Mouse (Mus musculus) liver, embryonic 14.5 days (tissue): Measurements from ENCODE around the gene Ank. TPM values are rescaled to one million over a fixed set of nuclear protein-coding genes. Genes with fewer than 3 reads are reported as not detected.

Experiments used
- ATAC-seq: fragments of 200-750 bp; cut with Nextera tagmentation; 2 replicates; pipeline ENCODE4 v1.8.0; 2017; ENCODE audit warnings: moderate number of reproducible peaks, mild to moderate bottlenecking, moderate library complexity; ENCODE audit not compliant: insufficient read depth
- DNase-seq, 3 experiments: peaks; one replicate each; pipeline ENCODE4 v3.0.0-alpha.2; 2012 to 2013; ENCODE audit warnings: low read depth in 3 of 3, low spot score in 3 of 3
- H3K27ac ChIP-seq: fragments of 300-500 bp; sonication (generic); 2 replicates; pipeline ENCODE4 v1.5.1; 2014; ENCODE audit warnings: moderate library complexity, mild to moderate bottlenecking, control low read depth, inconsistent platforms
- H3K27me3 ChIP-seq: fragments of 300-500 bp; sonication (generic); 2 replicates; pipeline ENCODE4 v1.6.1; 2014; ENCODE audit warnings: mild to moderate bottlenecking, low read length, moderate library complexity; ENCODE audit not compliant: control insufficient read depth, insufficient read depth
- H3K36me3 ChIP-seq: fragments of 300-500 bp; sonication (generic); replicated peaks from 2 replicates; pipeline ENCODE4 v1.6.1; 2014; ENCODE audit warnings: low read depth; ENCODE audit not compliant: control insufficient read depth, insufficient read depth
- H3K4me1 ChIP-seq, 2 experiments: fragments of 200-500 bp in 1 of 2; fragments of 300-500 bp in 1 of 2; sonication (generic) in 1 of 2; replicated peaks; 2 replicates each; pipeline ENCODE4 v1.6.1; 2012 to 2014; ENCODE audit warnings: antibody characterized with exemption in 1 of 2, inconsistent platforms in 1 of 2, low read length in 1 of 2; ENCODE audit not compliant: control insufficient read depth in 2 of 2, insufficient read depth in 2 of 2
- H3K4me2 ChIP-seq: fragments of 300-500 bp; sonication (generic); 2 replicates; pipeline ENCODE4 v1.6.1; 2014; ENCODE audit warnings: low read depth, mild to moderate bottlenecking, control low read depth, moderate library complexity
- H3K4me3 ChIP-seq, 2 experiments: fragments of 200-500 bp in 1 of 2; fragments of 300-500 bp in 1 of 2; sonication (generic) in 1 of 2; 2 replicates each; pipeline ENCODE4 v1.5.1; 2012 to 2014; ENCODE audit warnings: low read depth in 2 of 2, low read length in 2 of 2, mild to moderate bottlenecking in 2 of 2, control low read depth in 1 of 2, inconsistent platforms in 1 of 2, moderate library complexity in 1 of 2; ENCODE audit not compliant: insufficient read depth in 1 of 2
- H3K9ac ChIP-seq: fragments of 300-500 bp; sonication (generic); replicated peaks from 2 replicates; pipeline ENCODE4 v1.6.1; 2014; ENCODE audit warnings: mild to moderate bottlenecking, control low read depth, moderate library complexity
- H3K9me3 ChIP-seq: fragments of 300-500 bp; sonication (generic); 2 replicates; pipeline ENCODE4 v1.6.1; 2016; ENCODE audit warnings: low read length, mixed read lengths; ENCODE audit not compliant: control insufficient read depth
- CTCF ChIP-seq: IDR thresholded peaks from 2 replicates; pipeline ENCODE4 v1.5.1; 2016; ENCODE audit warnings: antibody characterized with exemption, low read depth, control low read depth
- EP300 ChIP-seq: IDR thresholded peaks from 2 replicates; pipeline ENCODE4 v1.6.1; 2016; ENCODE audit warnings: antibody characterized with exemption, low read depth
- WGBS: fragments of 180-500 bp; shearing (Covaris S2); extraction: QIAGEN DNeasy Blood & Tissue Kit; methylation state at CpG from one replicate; pipeline ENCODE4 v1.1.7; 2014; ENCODE audit not compliant: insufficient replicate concordance; 5-methylcytosine and 5-hydroxymethylcytosine counted together
- polyA plus RNA-seq, 2 experiments: library from polyadenylated mRNA; depleted of rRNA in 1 of 2; stranded (reverse) in 1 of 2; unstranded in 1 of 2; fragments of >200 nt; fragmentation: Nextera tagmentation in 1 of 2; extraction: Ambion mirVana in 1 of 2; gene quantifications; 2 replicates each; pipeline versions ENCODE4 v1.2.1 to v1.2.3; 2012 to 2014

Ank gene
- polyA plus RNA-seq, 2 experiments, result 13.6 to 24.6 TPM

DNA sequence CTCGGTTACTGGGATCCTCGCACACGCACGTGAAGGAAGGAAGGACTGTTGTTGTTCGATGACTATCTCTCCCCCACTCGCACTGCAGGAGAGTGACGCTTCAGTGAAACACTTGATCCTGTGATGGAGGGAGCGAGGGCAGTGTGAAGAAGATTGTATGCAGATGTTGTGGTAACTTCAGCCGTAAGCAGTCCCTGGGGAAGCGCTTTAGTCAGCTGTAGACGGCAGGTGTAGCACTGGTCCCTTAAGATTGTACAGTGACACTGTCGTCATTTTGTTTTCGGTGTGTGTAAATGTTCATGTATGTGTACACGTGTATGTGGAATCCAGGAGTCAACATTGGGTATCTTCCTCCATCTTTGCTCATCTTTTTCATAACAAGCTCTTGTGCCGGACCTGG, 33.9 kb downstream of the Ank start:
- Histone ChIP-seq H3K4me1 (peaks cover 45 to 56% of the 10 kb centered on the region in 2 experiments), H3K4me2 (no peak overlapping the region), H3K27ac (no peak overlapping the region), H3K9ac (no peak overlapping the region), H3K36me3 (no peaks in the 10 kb centered on the region), H3K27me3 (no peaks in the 10 kb centered on the region), H3K4me3 (no peak overlapping the region), H3K9me3 (no peaks in the 10 kb centered on the region)
- 71% methylated on average over 15 of the region's 15 CpGs for WGBS
- DNase-seq (no peak), ATAC-seq (no peak)
- TF ChIP-seq CTCF, result no peak
- TF ChIP-seq EP300, result no peak

DNA sequence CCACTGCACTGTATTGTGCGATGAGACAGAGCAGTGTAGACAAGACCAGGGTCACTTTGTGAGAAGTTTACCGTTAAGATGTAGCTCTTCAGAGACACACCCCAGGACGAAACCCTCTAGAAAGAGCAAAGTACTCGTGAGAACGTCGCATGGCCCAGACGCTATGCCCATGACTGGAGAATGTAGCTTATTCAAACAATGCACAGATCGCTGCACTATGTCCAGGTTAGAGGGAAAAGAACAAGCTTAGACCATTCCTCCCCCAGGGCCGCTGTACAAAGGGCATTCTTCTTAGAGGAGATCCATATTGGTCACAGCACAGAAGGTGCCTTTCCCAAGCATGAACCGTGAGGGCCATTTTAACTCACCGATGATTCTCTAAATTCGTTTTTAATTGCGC, 35.9 kb downstream of the Ank start:
- H3K9ac ChIP-seq, result no peak overlapping the region
- H3K4me1 ChIP-seq, result peaks cover 42 to 55% of the 10 kb centered on the region in 2 experiments
- H3K27ac ChIP-seq, result no peak overlapping the region
- WGBS, result 87% methylated on average over 13 of the region's 13 CpGs
- DNase-seq (no peak), ATAC-seq (no peak)
- no peaks in the 10 kb centered on the region for H3K9me3 ChIP-seq
- no peaks in the 10 kb centered on the region for H3K27me3 ChIP-seq
- H3K4me3 ChIP-seq, result no peak overlapping the region
- H3K36me3 ChIP-seq, result no peaks in the 10 kb centered on the region
- TF ChIP-seq EP300, result no peak
- TF ChIP-seq CTCF, result no peak
- no peak overlapping the region for H3K4me2 ChIP-seq

DNA sequence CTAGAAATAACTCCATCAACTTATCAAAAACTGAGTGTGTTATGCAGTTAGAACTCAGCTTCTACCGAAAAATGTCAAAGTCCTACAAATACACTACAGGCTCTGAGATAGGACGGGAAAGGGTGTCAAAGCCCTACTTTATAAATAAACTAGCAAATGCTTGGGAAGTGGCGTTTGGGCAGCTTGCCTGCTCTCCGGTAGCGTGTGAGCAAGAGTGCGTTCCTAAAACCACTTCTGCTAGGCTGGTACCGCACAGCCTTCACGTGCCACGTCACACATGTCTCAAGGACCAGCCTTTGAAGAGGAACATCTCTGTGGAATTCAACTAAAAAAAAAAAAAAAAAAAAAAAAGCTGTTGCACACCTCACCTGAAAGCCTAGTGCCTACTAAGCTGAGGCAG, 36.7 kb downstream of the Ank start:
- DNase-seq (no peak), ATAC-seq (no peak)
- Histone ChIP-seq H3K27me3 (no peaks in the 10 kb centered on the region), H3K4me1 (peaks cover 33 to 46% of the 10 kb centered on the region in 2 experiments), H3K9ac (no peak overlapping the region), H3K4me2 (no peak overlapping the region), H3K36me3 (no peaks in the 10 kb centered on the region), H3K27ac (no peak overlapping the region), H3K4me3 (no peak overlapping the region), H3K9me3 (no peaks in the 10 kb centered on the region)
- TF ChIP-seq CTCF (no peak), EP300 (no peak)
- WGBS, result 79% methylated on average over 9 of the region's 9 CpGs

DNA sequence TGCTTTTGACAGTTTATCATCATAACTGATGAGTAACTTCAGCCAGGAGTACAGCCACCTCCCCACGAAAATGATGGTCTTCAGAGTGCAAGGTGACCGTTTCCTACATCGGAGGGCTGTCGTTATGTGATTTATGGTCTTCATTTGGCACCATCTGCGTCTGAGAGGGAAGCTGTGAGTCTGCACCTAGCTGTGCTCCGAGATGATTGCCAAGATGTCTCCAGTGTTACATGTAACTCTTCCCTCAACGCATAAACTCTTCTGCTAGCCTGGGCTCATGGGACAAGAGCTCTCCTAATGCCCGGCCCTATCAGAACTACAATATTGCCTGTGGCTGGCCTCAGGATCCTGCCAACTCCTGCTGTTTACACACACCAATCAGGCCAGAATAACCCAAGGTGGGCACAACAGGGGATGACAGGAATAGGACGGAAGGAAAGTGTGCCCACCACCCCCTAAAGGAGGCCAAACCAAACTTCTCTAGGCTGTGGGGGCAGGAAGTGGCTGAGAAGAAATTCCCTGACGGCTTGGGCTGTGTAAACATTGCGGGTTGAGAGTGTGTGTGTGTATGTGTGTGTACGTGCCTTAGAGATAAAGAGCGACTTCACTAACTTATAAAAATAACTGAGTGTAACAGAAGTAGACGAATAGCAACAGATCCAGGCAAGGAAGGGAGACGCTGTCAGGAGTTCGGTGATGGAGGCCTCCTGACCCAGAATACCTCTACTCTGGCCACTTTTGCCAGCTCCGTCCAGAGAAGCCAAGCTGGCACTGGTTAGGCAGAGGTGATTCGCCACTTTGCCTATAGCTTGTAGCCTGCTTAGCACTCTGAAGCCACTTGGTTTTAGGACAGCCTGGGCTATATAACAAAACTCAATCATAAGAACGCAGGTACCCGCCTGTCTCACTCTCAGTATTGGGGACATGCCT, 37.6 kb downstream of the Ank start:
- TF ChIP-seq CTCF (no peak), EP300 (no peak)
- DNase-seq (no peak), ATAC-seq (no peak)
- Histone ChIP-seq H3K9me3 (no peaks in the 10 kb centered on the region), H3K9ac (no peak overlapping the region), H3K4me1 (peaks cover 26 to 41% of the 10 kb centered on the region in 2 experiments), H3K27ac (no peak overlapping the region), H3K36me3 (no peaks in the 10 kb centered on the region), H3K4me3 (no peak overlapping the region), H3K27me3 (no peaks in the 10 kb centered on the region), H3K4me2 (no peak overlapping the region)
- 51% methylated on average over 20 of the region's 20 CpGs for WGBS

DNA sequence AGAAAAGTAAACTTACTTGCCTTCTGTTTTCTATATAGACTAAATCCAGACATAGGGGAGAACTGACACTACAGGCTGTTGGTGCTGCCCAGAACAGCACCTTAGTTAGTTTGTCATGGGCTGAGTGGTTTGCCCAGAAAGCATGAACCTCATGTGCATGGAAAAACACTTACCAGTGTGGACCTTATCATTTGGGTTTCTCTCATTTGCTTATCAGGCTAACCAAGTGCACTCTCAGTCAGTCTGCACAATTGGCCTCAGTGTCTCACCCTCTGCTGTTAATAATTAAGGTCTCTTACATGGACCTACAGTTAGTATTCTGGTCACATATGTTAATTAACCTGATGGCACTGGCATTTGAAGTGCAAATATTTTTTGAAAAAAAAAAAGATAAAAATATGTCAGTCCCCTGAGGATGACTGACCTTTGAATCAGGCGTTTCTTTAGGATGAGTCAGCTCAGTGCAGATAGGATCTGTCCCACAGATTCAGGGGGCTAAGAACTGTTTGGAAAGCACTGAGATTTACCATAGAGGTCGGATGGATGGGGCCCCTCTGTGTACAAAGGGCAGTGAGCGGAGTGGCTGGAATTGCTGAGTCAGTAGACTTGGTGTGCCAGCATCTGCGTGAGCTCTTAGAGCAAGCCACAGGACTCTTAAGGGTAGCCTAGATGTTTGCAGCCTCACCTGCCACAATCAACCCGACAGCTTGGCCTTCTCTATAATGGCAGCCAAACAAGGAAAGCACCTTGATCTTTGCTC, 39.8 kb downstream of the Ank start:
- 27% methylated on average over 5 of the region's 5 CpGs for WGBS
- Histone ChIP-seq H3K27me3 (no peaks in the 10 kb centered on the region), H3K4me3 (no peak overlapping the region), H3K4me1 (peaks cover 17 to 31% of the 10 kb centered on the region in 2 experiments), H3K4me2 (peak overlapping the region; percentile 12; the same call in 1 of the 2 replicates), H3K9ac (no peak overlapping the region), H3K9me3 (no peaks in the 10 kb centered on the region), H3K36me3 (no peaks in the 10 kb centered on the region), H3K27ac (peak overlapping the region; percentile 4; the same call in 1 of the 2 replicates)
- TF ChIP-seq CTCF, result no peak
- no peak for TF ChIP-seq EP300
- DNase-seq (no peak), ATAC-seq (peak; percentile 69)
